Mouse (Mus musculus) stomach, postnatal 0 days (tissue): Measurements from ENCODE around the gene Cers3. TPM values are rescaled to one million over a fixed set of nuclear protein-coding genes. Genes with fewer than 3 reads are reported as not detected.

Experiments
- ATAC-seq: fragments of 200-750 bp; cut with Nextera tagmentation; 2 replicates; pipeline ENCODE4 v1.8.0; 2017; ENCODE audit not compliant: low FRiP score, low TSS enrichment
- DNase-seq: peaks from one replicate; pipeline ENCODE4 v3.0.0-alpha.2; 2016; ENCODE audit warnings: low spot score
- H3K27ac ChIP-seq: fragments of 300-500 bp; sonication (generic); replicated peaks from 2 replicates; pipeline ENCODE4 v1.5.1; 2014; ENCODE audit warnings: mild to moderate bottlenecking, control low read depth
- H3K27me3 ChIP-seq: fragments of 300-500 bp; sonication (generic); 2 replicates; pipeline ENCODE4 v1.6.1; 2014; ENCODE audit warnings: low read length; ENCODE audit not compliant: control insufficient read depth, insufficient read depth
- H3K36me3 ChIP-seq: fragments of 300-500 bp; sonication (generic); 2 replicates; pipeline ENCODE4 v1.6.1; 2014; ENCODE audit warnings: low read length, mixed read lengths; ENCODE audit not compliant: control insufficient read depth, insufficient read depth
- H3K4me1 ChIP-seq: fragments of 300-500 bp; sonication (generic); replicated peaks from 2 replicates; pipeline ENCODE4 v1.6.1; 2014; ENCODE audit warnings: antibody characterized with exemption; ENCODE audit not compliant: control insufficient read depth, insufficient read depth
- H3K4me2 ChIP-seq: fragments of 300-500 bp; sonication (generic); replicated peaks from 2 replicates; pipeline ENCODE4 v1.6.1; 2014; ENCODE audit warnings: low read depth, mild to moderate bottlenecking, control low read depth, moderate library complexity
- H3K4me3 ChIP-seq: fragments of 300-500 bp; sonication (generic); 2 replicates; pipeline ENCODE4 v1.5.1; 2014; ENCODE audit warnings: low read depth, low read length, control low read depth
- H3K9ac ChIP-seq: fragments of 300-500 bp; sonication (generic); 2 replicates; pipeline ENCODE4 v1.6.1; 2014; ENCODE audit warnings: mild to moderate bottlenecking, low read length, control low read depth, mixed read lengths
- H3K9me3 ChIP-seq: fragments of 300-500 bp; sonication (generic); 2 replicates; pipeline ENCODE4 v1.6.1; 2016; ENCODE audit warnings: low read length; ENCODE audit not compliant: control insufficient read depth
- CTCF ChIP-seq: IDR thresholded peaks from 2 replicates; pipeline ENCODE4 v1.5.1; 2016; ENCODE audit warnings: antibody characterized with exemption, low read depth, mild to moderate bottlenecking, moderate library complexity
- EP300 ChIP-seq: optimal IDR thresholded peaks from 2 replicates; pipeline ENCODE3; 2016; ENCODE audit warnings: antibody characterized with exemption
- WGBS: fragments of 180-500 bp; shearing (Covaris S2); extraction: QIAGEN DNeasy Blood & Tissue Kit; methylation state at CpG from one replicate; pipeline ENCODE4 v1.1.7; 2014; 5-methylcytosine and 5-hydroxymethylcytosine counted together
- polyA plus RNA-seq: library from polyadenylated mRNA; unstranded; fragments of >200 nt; fragmentation: Nextera tagmentation; extraction: Ambion mirVana; gene quantifications from 2 replicates; pipeline ENCODE4 v1.2.1, GENCODE M21; 2015

Gene Cers3
- polyA plus RNA-seq, 1 experiment from 2014 or later: 40.8 TPM

DNA sequence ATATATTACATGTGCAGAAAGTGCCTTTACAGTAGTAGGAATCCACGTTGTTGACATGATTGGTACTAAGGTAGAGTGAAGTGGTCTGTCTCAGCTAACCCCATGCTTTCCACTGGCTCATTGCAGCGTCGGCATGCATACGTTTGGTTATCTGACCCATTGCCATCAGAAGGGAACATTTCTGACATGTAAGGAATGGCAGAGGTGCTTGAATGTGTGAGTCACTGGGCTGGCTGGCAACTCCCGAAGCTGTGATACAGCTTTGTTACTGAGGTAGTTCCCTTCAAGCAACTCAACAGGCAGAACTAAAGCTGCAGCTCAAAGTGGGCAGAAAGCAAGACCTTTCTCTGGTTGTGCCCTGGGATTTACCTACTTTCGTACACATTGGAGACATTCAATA lies 8.3 kb upstream of the Cers3 start:
- Histone ChIP-seq H3K27ac (no peak overlapping the region), H3K36me3 (no peaks in the 10 kb centered on the region), H3K4me3 (no peak overlapping the region), H3K4me2 (no peak overlapping the region), H3K9me3 (no peaks in the 10 kb centered on the region), H3K4me1 (no peaks in the 10 kb centered on the region), H3K27me3 (no peaks in the 10 kb centered on the region), H3K9ac (no peak overlapping the region)
- DNase-seq (no peak), ATAC-seq (no peak)
- no peak for TF ChIP-seq EP300
- WGBS: 60% methylated on average over 6 of the region's 6 CpGs

DNA sequence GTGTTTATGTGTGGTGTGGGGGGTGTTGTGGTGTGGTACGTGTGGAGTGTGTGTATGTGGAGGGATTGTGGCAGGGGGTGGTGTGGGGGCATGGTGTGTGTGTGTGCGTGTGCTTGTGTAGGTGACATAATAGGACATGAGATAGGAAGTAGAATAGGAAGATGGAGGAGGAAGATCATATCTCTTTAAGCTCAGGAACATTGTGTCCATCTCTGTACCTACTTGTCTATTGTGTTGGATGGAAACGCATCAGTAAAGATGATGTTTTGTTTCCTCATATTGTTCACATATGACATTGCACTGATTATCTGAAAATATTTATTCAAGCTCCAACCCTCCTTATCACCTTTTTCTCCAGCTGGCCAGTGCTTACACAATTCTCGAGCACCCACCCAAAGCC lies 5.9 kb upstream of the Cers3 start:
- H3K4me3 ChIP-seq: no peak overlapping the region
- 74% methylated on average over 4 of the region's 4 CpGs for WGBS
- H3K9ac ChIP-seq: no peak overlapping the region
- no peak for ATAC-seq
- no peak overlapping the region for H3K4me2 ChIP-seq
- no peaks in the 10 kb centered on the region for H3K4me1 ChIP-seq
- H3K27ac ChIP-seq: no peak overlapping the region
- no peaks in the 10 kb centered on the region for H3K36me3 ChIP-seq
- TF ChIP-seq EP300 (no peak), CTCF (no peak)
- H3K27me3 ChIP-seq: no peaks in the 10 kb centered on the region
- H3K9me3 ChIP-seq: no peaks in the 10 kb centered on the region
- DNase-seq: no peak

DNA sequence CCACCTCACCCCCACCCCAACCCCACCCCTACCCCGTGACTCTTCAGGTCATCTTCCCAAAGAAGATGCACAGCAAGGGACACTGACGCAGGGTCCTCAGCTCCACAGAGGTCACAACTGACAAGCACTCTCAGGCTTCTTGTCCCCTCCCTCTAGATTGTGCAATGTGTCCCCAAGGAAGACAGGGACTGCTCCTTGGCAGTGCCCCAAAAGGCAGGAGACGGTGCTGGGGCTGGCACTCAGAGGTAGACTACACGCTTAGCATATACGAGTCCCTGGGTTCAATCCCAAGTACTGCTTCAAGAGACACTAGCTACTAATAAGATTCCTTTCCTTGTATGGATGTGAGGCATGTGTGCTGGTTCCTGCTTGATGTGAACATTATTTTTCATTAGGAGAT lies 2.3 kb upstream of the Cers3 start:
- no peaks in the 10 kb centered on the region for H3K9me3 ChIP-seq
- H3K36me3 ChIP-seq: no peaks in the 10 kb centered on the region
- no peak overlapping the region for H3K9ac ChIP-seq
- H3K4me1 ChIP-seq: no peaks in the 10 kb centered on the region
- TF ChIP-seq EP300 (no peak), CTCF (no peak)
- 69% methylated on average over 5 of the region's 5 CpGs for WGBS
- no peak overlapping the region for H3K27ac ChIP-seq
- no peak overlapping the region for H3K4me3 ChIP-seq
- DNase-seq (no peak), ATAC-seq (no peak)
- no peak overlapping the region for H3K4me2 ChIP-seq
- no peaks in the 10 kb centered on the region for H3K27me3 ChIP-seq

DNA sequence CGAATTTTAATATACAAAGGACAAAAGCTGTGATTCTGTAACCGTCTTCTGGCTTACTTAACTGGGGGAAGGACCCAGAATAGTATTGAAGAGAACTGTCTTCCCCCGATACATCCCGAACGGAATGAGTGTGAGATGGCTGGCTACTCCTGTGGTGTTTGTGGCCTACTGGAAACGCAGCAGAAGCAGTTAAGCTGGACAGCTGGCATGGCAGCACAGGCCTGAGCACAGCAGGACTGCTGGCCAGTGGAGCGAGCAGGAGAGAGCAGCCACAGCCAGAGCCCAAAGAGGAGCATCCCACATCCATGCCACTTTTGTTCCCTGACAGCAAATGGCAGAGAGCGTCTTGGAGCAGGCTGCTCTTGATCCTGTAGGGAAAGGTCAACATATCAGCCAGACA lies 1.9 kb upstream of the Cers3 start:
- 80% methylated on average over 8 of the region's 8 CpGs for WGBS
- no peaks in the 10 kb centered on the region for H3K9me3 ChIP-seq

DNA sequence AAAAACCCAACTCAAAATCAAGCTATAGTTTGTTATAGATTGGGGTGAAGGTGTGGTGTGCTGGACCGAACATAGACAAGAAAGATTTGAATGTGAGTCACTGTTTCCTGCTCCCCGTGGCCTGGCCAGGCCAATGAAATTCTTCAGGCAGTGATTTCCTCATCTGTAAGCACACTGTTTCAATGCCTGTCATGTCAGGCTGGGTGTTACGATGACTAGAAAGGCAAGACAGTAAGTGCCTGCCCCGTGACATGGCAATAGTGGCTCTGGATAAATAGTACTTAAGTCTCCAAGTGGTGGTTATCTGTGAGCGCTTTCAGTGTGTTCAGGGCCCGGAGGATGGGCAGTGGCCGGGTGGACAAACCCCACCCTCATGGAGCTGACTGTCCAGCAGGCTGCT lies 3.7 kb downstream of the Cers3 start:
- Histone ChIP-seq H3K4me3 (no peak overlapping the region), H3K27ac (no peak overlapping the region), H3K4me2 (no peak overlapping the region), H3K36me3 (no peaks in the 10 kb centered on the region), H3K9ac (no peak overlapping the region), H3K27me3 (no peaks in the 10 kb centered on the region), H3K4me1 (no peaks in the 10 kb centered on the region), H3K9me3 (no peaks in the 10 kb centered on the region)
- 52% methylated on average over 7 of the region's 7 CpGs for WGBS
- ATAC-seq: peak; percentile 76
- no peak for TF ChIP-seq EP300
- TF ChIP-seq CTCF: no peak
- peak; percentile 29 for DNase-seq

More for the DNA sequence above, 1.9 kb upstream of the Cers3 start:
- H3K4me3 ChIP-seq: no peak overlapping the region
- no peak for ATAC-seq
- H3K36me3 ChIP-seq: no peaks in the 10 kb centered on the region
- TF ChIP-seq EP300: no peak
- no peak for TF ChIP-seq CTCF
- H3K27me3 ChIP-seq: no peaks in the 10 kb centered on the region
- DNase-seq: no peak
- H3K27ac ChIP-seq: no peak overlapping the region
- H3K4me1 ChIP-seq: no peaks in the 10 kb centered on the region
- no peak overlapping the region for H3K4me2 ChIP-seq
- H3K9ac ChIP-seq: no peak overlapping the region

DNA sequence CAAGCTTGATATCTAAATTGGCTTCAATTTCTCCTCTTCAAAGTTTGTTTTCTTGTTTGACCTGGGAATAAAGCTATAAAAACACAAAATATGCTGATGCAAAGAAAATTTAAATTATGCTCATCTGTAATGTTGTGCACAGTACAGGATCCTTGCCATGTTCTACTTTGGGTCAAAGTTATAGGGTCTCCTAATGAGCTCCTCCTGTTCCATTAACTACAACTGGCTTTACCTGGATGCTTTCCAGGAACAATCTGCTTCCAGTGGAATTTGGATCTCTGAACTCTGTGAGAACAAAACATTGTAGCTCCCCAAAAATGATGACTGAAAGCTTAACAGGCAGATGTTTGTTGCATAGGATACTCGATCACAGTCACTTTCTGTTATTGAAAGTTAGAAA lies 6.7 kb downstream of the Cers3 start:
- 63% methylated on average over 1 of the region's 1 CpGs for WGBS
- TF ChIP-seq EP300 (no peak), CTCF (no peak)
- Histone ChIP-seq H3K4me3 (no peak overlapping the region), H3K9ac (no peak overlapping the region), H3K4me1 (no peaks in the 10 kb centered on the region), H3K4me2 (no peak overlapping the region), H3K36me3 (no peaks in the 10 kb centered on the region), H3K27ac (no peak overlapping the region), H3K27me3 (no peaks in the 10 kb centered on the region), H3K9me3 (no peaks in the 10 kb centered on the region)
- DNase-seq (no peak), ATAC-seq (no peak)
